Mouse (Mus musculus): ENCODE measurements around the gene Fam13c.
A peak's percentile ranks its signal among the peaks of the same experiment; 100 is the strongest.

GRCm38 (mm10) chr10:70496938-70497337, 56.7 kb downstream of the Fam13c start:
- no peak for TF ChIP-seq POLR2AphosphoS2 (IDR thresholded peaks at IDR 0.05; ENCODE audit: insufficient read length, low read depth)
- peak; percentile 97 for TF ChIP-seq TCF12 (IDR thresholded peaks at IDR 0.05; ENCODE audit: insufficient read depth, poor library complexity, severe bottlenecking)
- TF ChIP-seq POLR2A (IDR thresholded peaks at IDR 0.05; ENCODE audit: insufficient read length, low read depth), result no peak

Measured in myocyte (in vitro differentiated cells).